Mouse (Mus musculus) neural tube, embryonic 12.5 days (tissue): Measurements from ENCODE around the gene Nol3. TPM values are rescaled to one million over a fixed set of nuclear protein-coding genes. Genes with fewer than 3 reads are reported as not detected.
"Not testable (repeated sequence)": the region's sequence is repeated elsewhere in the genome, so short reads cannot be mapped to it uniquely, and the experiment has no call there.

Source experiments
- ATAC-seq: fragments of 200-750 bp; cut with Nextera tagmentation; 2 replicates; pipeline ENCODE4 v1.8.0; 2017; ENCODE audit warnings: low read depth, mild to moderate bottlenecking, moderate TSS enrichment, moderate library complexity; ENCODE audit not compliant: low FRiP score
- H3K27ac ChIP-seq: fragments of 300-500 bp; sonication (generic); 2 replicates; pipeline ENCODE4 v1.5.1; 2016
- H3K27me3 ChIP-seq: fragments of 300-500 bp; sonication (generic); replicated peaks from 2 replicates; pipeline ENCODE4 v1.6.1; 2016; ENCODE audit warnings: mild to moderate bottlenecking
- H3K36me3 ChIP-seq: fragments of 300-500 bp; sonication (generic); 2 replicates; pipeline ENCODE4 v1.6.1; 2016; ENCODE audit warnings: mild to moderate bottlenecking
- H3K4me1 ChIP-seq: fragments of 300-500 bp; sonication (generic); 2 replicates; pipeline ENCODE4 v1.6.1; 2016
- H3K4me2 ChIP-seq: fragments of 300-500 bp; sonication (generic); replicated peaks from 2 replicates; pipeline ENCODE4 v1.6.1; 2016; ENCODE audit warnings: mild to moderate bottlenecking
- H3K4me3 ChIP-seq: fragments of 300-500 bp; sonication (generic); 2 replicates; pipeline ENCODE4 v1.5.1; 2016
- H3K9ac ChIP-seq: fragments of 300-500 bp; sonication (generic); 2 replicates; pipeline ENCODE4 v1.6.1; 2016; ENCODE audit warnings: mild to moderate bottlenecking
- H3K9me3 ChIP-seq: fragments of 300-500 bp; sonication (generic); 2 replicates; pipeline ENCODE4 v1.6.1; 2016; ENCODE audit warnings: mild to moderate bottlenecking
- WGBS: fragments of 180-500 bp; shearing (Covaris S2); methylation state at CpG from one replicate; pipeline ENCODE4 v1.1.7; 2016; 5-methylcytosine and 5-hydroxymethylcytosine counted together
- polyA plus RNA-seq: library from polyadenylated mRNA; unstranded; fragments of >200 nt; fragmentation: Nextera tagmentation; extraction: Ambion mirVana; gene quantifications from 2 replicates; pipeline ENCODE4 v1.2.1, GENCODE M21; 2016

Nol3 gene
- 3.5 and 4.3 TPM in 2 replicates for polyA plus RNA-seq

- H3K4me2 ChIP-seq: peak within 1 kb of the TSS; percentile 79
- peak; percentile 1; the same call in 1 of the 2 replicates for ATAC-seq
- H3K27me3 ChIP-seq: peaks cover 98% of the 10 kb centered on the region
- peak within 1 kb of the TSS; percentile 44 for H3K9ac ChIP-seq
- peaks cover 9% of the 10 kb centered on the region; the same call in 1 of the 2 replicates for H3K36me3 ChIP-seq
- 5% methylated on average over 10 of the region's 10 CpGs for WGBS
- no peaks in the 10 kb centered on the region for H3K9me3 ChIP-seq
- H3K4me1 ChIP-seq: peaks cover 20% of the 10 kb centered on the region
- H3K27ac ChIP-seq: no peak within 1 kb of the TSS
- peak within 1 kb of the TSS; percentile 36 for H3K4me3 ChIP-seq
Measured at GRCm38 (mm10) chr8:105275840-105276239, at the start of gene Nol3. Nol3 (plus strand) TSS chr8:105276140.

GRCm38 (mm10) chr8:105231503-105232320 is 44.2 kb upstream of the Nol3 start:
- Histone ChIP-seq H3K4me1 (no peaks in the 10 kb centered on the region), H3K9ac (no peak overlapping the region), H3K36me3 (peaks cover 9% of the 10 kb centered on the region; the same call in 1 of the 2 replicates), H3K9me3 (no peaks in the 10 kb centered on the region), H3K27me3 (no peaks in the 10 kb centered on the region), H3K4me3 (no peak overlapping the region), H3K4me2 (no peak overlapping the region), H3K27ac (no peak overlapping the region)
- ATAC-seq: no peak
- WGBS: 89% methylated on average over 12 of the region's 12 CpGs

- H3K27ac ChIP-seq: not testable (repeated sequence)
Measured at GRCm38 (mm10) chr8:105232321-105232693, 43.6 kb upstream of the Nol3 start.

GRCm38 (mm10) chr8:105233126-105233935 is 42.6 kb upstream of the Nol3 start:
- Histone ChIP-seq H3K9me3 (no peaks in the 10 kb centered on the region), H3K4me1 (no peaks in the 10 kb centered on the region), H3K27me3 (no peaks in the 10 kb centered on the region), H3K4me3 (no peak overlapping the region), H3K9ac (no peak overlapping the region), H3K4me2 (no peak overlapping the region), H3K36me3 (peaks cover 13% of the 10 kb centered on the region; the same call in 1 of the 2 replicates), H3K27ac (no peak overlapping the region)
- no peak for ATAC-seq
- WGBS: 68% methylated on average over 1 of the region's 1 CpGs

More at GRCm38 (mm10) chr8:105232321-105232693, 43.6 kb upstream of the Nol3 start:
- not testable (repeated sequence) for H3K9me3 ChIP-seq, H3K4me3 ChIP-seq, H3K36me3 ChIP-seq, H3K27me3 ChIP-seq, H3K9ac ChIP-seq, ATAC-seq, H3K4me2 ChIP-seq, H3K4me1 ChIP-seq
- whole genome bisulfite sequencing: 89% methylated on average over 4 of the region's 4 CpGs

- H3K4me2 ChIP-seq: no peak overlapping the region
- H3K4me1 ChIP-seq: no peaks in the 10 kb centered on the region
- 78% methylated on average over 1 of the region's 1 CpGs for WGBS
- ATAC-seq: no peak
- H3K9me3 ChIP-seq: no peaks in the 10 kb centered on the region
- H3K9ac ChIP-seq: no peak overlapping the region
- H3K27ac ChIP-seq: no peak overlapping the region
- no peak overlapping the region for H3K4me3 ChIP-seq
- no peaks in the 10 kb centered on the region for H3K27me3 ChIP-seq
- peaks cover 29% of the 10 kb centered on the region for H3K36me3 ChIP-seq
Measured at GRCm38 (mm10) chr8:105235206-105235605, 40.7 kb upstream of the Nol3 start.

- H3K4me2 ChIP-seq: no peak overlapping the region
- WGBS: 93% methylated on average over 14 of the region's 14 CpGs
- ATAC-seq: no peak
- H3K9me3 ChIP-seq: no peaks in the 10 kb centered on the region
- no peak overlapping the region for H3K4me3 ChIP-seq
- no peaks in the 10 kb centered on the region for H3K4me1 ChIP-seq
- H3K27me3 ChIP-seq: no peaks in the 10 kb centered on the region
- H3K9ac ChIP-seq: no peak overlapping the region
- H3K36me3 ChIP-seq: peaks cover 46% of the 10 kb centered on the region
- H3K27ac ChIP-seq: no peak overlapping the region
Measured at GRCm38 (mm10) chr8:105237442-105238142, 38.3 kb upstream of the Nol3 start.

GRCm38 (mm10) chr8:105241016-105241415 is 34.9 kb upstream of the Nol3 start:
- 95% methylated on average over 7 of the region's 7 CpGs for WGBS
- H3K27me3 ChIP-seq: no peaks in the 10 kb centered on the region
- no peaks in the 10 kb centered on the region for H3K4me1 ChIP-seq
- no peak for ATAC-seq
- H3K4me3 ChIP-seq: no peak overlapping the region
- H3K36me3 ChIP-seq: peaks cover 45% of the 10 kb centered on the region
- H3K4me2 ChIP-seq: no peak overlapping the region
- H3K27ac ChIP-seq: no peak overlapping the region
- no peak overlapping the region for H3K9ac ChIP-seq
- H3K9me3 ChIP-seq: no peaks in the 10 kb centered on the region

GRCm38 (mm10) chr8:105251954-105252353 is 24.0 kb upstream of the Nol3 start:
- Histone ChIP-seq H3K9me3 (no peaks in the 10 kb centered on the region), H3K9ac (no peak overlapping the region), H3K27me3 (peaks cover 23% of the 10 kb centered on the region), H3K4me3 (no peak overlapping the region), H3K36me3 (peaks cover 43% of the 10 kb centered on the region), H3K27ac (no peak overlapping the region), H3K4me2 (no peak overlapping the region), H3K4me1 (peaks cover 11% of the 10 kb centered on the region)
- WGBS: 92% methylated on average over 6 of the region's 6 CpGs
- no peak for ATAC-seq

GRCm38 (mm10) chr8:105252680-105253537 is 23.0 kb upstream of the Nol3 start:
- 91% methylated on average over 10 of the region's 10 CpGs for WGBS
- Histone ChIP-seq H3K9me3 (no peaks in the 10 kb centered on the region), H3K9ac (no peak overlapping the region), H3K4me3 (no peak overlapping the region), H3K4me1 (peaks cover 11% of the 10 kb centered on the region), H3K4me2 (no peak overlapping the region), H3K36me3 (peaks cover 43% of the 10 kb centered on the region), H3K27me3 (peaks cover 31% of the 10 kb centered on the region), H3K27ac (no peak overlapping the region)
- no peak for ATAC-seq

- ATAC-seq: peak; percentile 55
- 34% methylated on average over 20 of the region's 20 CpGs for WGBS
- Histone ChIP-seq H3K4me2 (peak overlapping the region; percentile 99), H3K36me3 (peaks cover 36% of the 10 kb centered on the region), H3K4me3 (peak overlapping the region; percentile 56; the same call in 1 of the 2 replicates), H3K9ac (no peak overlapping the region), H3K4me1 (peaks cover 13% of the 10 kb centered on the region), H3K9me3 (no peaks in the 10 kb centered on the region), H3K27me3 (peaks cover 39% of the 10 kb centered on the region), H3K27ac (no peak overlapping the region)
Measured at GRCm38 (mm10) chr8:105253766-105254151, 22.2 kb upstream of the Nol3 start.
